Mouse (Mus musculus): ENCODE results near the gene Otulin. TPM values are rescaled to one million over a fixed set of nuclear protein-coding genes. Genes with fewer than 3 reads are reported as not detected.

Otulin gene
- total and polyA plus RNA-seq, 3 experiments, result 18.7 to 26.1 (median 24.6) TPM

GRCm38 (mm10) chr15:27500390-27500789, 130.1 kb downstream of the Otulin start:
- Histone ChIP-seq H3K27me3 (ENCODE audit: control insufficient read depth, insufficient read depth, low read length) (no peaks in the 10 kb centered on the region), H3K79me2 (replicated peaks; ENCODE audit: control insufficient read depth, insufficient read depth, low read length) (peaks cover 1% of the 10 kb centered on the region; the same call in 1 of the 2 replicates), H3K4me1 (ENCODE audit: control insufficient read depth, insufficient read depth, low read length) (peaks cover 17% of the 10 kb centered on the region), H3K36me3 (ENCODE audit: control insufficient read depth, insufficient read depth, low read length) (peaks cover 3% of the 10 kb centered on the region), H3K9ac (ENCODE audit: low read depth, low read length) (no peak overlapping the region), H3K27ac (no peak overlapping the region), H3K4me3 (no peak overlapping the region)
- intact Hi-C loops (cut with DNase I), result loop anchor here (5.0 kb wide), 1 partner anchor 37 kb away; no protein-coding TSS in a partner anchor
- no peak for TF ChIP-seq EP300 (IDR thresholded peaks at IDR 0.05; ENCODE audit: insufficient read depth, low read depth, low read length)
- 82% methylated on average over 15 of the region's 15 CpGs for WGBS
- no peak for DNase-seq

- intact Hi-C loops (cut with DNase I), result no loop called here
- Histone ChIP-seq H3K36me3 (ENCODE audit: control insufficient read depth, insufficient read depth, low read length) (peaks cover 6% of the 10 kb centered on the region), H3K9ac (ENCODE audit: low read depth, low read length) (no peak overlapping the region), H3K4me3 (no peak overlapping the region), H3K4me1 (ENCODE audit: control insufficient read depth, insufficient read depth, low read length) (peaks cover 15% of the 10 kb centered on the region), H3K27ac (no peak overlapping the region), H3K79me2 (replicated peaks; ENCODE audit: control insufficient read depth, insufficient read depth, low read length) (peaks cover 1% of the 10 kb centered on the region; the same call in 1 of the 2 replicates), H3K27me3 (ENCODE audit: control insufficient read depth, insufficient read depth, low read length) (no peaks in the 10 kb centered on the region)
- 78% methylated on average over 5 of the region's 5 CpGs for WGBS
- no peak for DNase-seq
- TF ChIP-seq CTCF (IDR thresholded peaks at IDR 0.05) (no peak), EP300 (IDR thresholded peaks at IDR 0.05; ENCODE audit: insufficient read depth, low read depth, low read length) (no peak), POLR2A (IDR thresholded peaks at IDR 0.05; ENCODE audit: insufficient read depth, low read depth, low read length) (no peak)
These were observed 132.4 kb downstream of the Otulin start for GRCm38 (mm10) chr15:27498078-27498477.

- intact Hi-C loops (cut with DNase I), result no loop called here
- H3K79me2 ChIP-seq (replicated peaks; ENCODE audit: control insufficient read depth, insufficient read depth, low read length), result peaks cover 1% of the 10 kb centered on the region; the same call in 1 of the 2 replicates
- TF ChIP-seq EP300 (IDR thresholded peaks at IDR 0.05; ENCODE audit: insufficient read depth, low read depth, low read length) (no peak), POLR2A (IDR thresholded peaks at IDR 0.05; ENCODE audit: insufficient read depth, low read depth, low read length) (no peak), CTCF (IDR thresholded peaks at IDR 0.05) (no peak)
- DNase-seq, result no peak
- peaks cover 6% of the 10 kb centered on the region for H3K36me3 ChIP-seq (ENCODE audit: control insufficient read depth, insufficient read depth, low read length)
- H3K4me3 ChIP-seq, result no peak overlapping the region
- WGBS, result 67% methylated on average over 7 of the region's 7 CpGs
- no peak overlapping the region for H3K9ac ChIP-seq (ENCODE audit: low read depth, low read length)
- no peak overlapping the region for H3K27ac ChIP-seq
- no peaks in the 10 kb centered on the region for H3K27me3 ChIP-seq (ENCODE audit: control insufficient read depth, insufficient read depth, low read length)
- peaks cover 14% of the 10 kb centered on the region for H3K4me1 ChIP-seq (ENCODE audit: control insufficient read depth, insufficient read depth, low read length)
These were observed 133.0 kb downstream of the Otulin start for GRCm38 (mm10) chr15:27497300-27497997.

- no peak overlapping the region for H3K9ac ChIP-seq (ENCODE audit: low read depth, low read length)
- H3K4me1 ChIP-seq (ENCODE audit: control insufficient read depth, insufficient read depth, low read length), result peaks cover 15% of the 10 kb centered on the region
- H3K36me3 ChIP-seq (ENCODE audit: control insufficient read depth, insufficient read depth, low read length), result peaks cover 6% of the 10 kb centered on the region; the same call in 1 of the 2 replicates
- intact Hi-C loops (cut with DNase I), result no loop called here
- 63% methylated on average over 11 of the region's 11 CpGs for WGBS
- H3K4me3 ChIP-seq, result no peak overlapping the region
- no peak overlapping the region for H3K27ac ChIP-seq
- peak in 1 of 2 experiments; percentile 19 for DNase-seq
- no peaks in the 10 kb centered on the region for H3K27me3 ChIP-seq (ENCODE audit: control insufficient read depth, insufficient read depth, low read length)
- TF ChIP-seq EP300 (IDR thresholded peaks at IDR 0.05; ENCODE audit: insufficient read depth, low read depth, low read length) (no peak), POLR2A (IDR thresholded peaks at IDR 0.05; ENCODE audit: insufficient read depth, low read depth, low read length) (no peak), CTCF (IDR thresholded peaks at IDR 0.05) (no peak)
- H3K79me2 ChIP-seq (replicated peaks; ENCODE audit: control insufficient read depth, insufficient read depth, low read length), result 0 out of 2 replicates have a peak, but pooled peaks cover 1% of the 10 kb centered on the region
These were observed 133.7 kb downstream of the Otulin start for GRCm38 (mm10) chr15:27496596-27497299.

- WGBS, result 54% methylated on average over 5 of the region's 5 CpGs
- no peak overlapping the region for H3K9ac ChIP-seq (ENCODE audit: low read depth, low read length)
- H3K36me3 ChIP-seq (ENCODE audit: control insufficient read depth, insufficient read depth, low read length), result peaks cover 6% of the 10 kb centered on the region; the same call in 1 of the 2 replicates
- peaks cover 15% of the 10 kb centered on the region for H3K4me1 ChIP-seq (ENCODE audit: control insufficient read depth, insufficient read depth, low read length)
- DNase-seq, result peak in 1 of 2 experiments; percentile 17
- H3K79me2 ChIP-seq (replicated peaks; ENCODE audit: control insufficient read depth, insufficient read depth, low read length), result 0 out of 2 replicates have a peak, but pooled peaks cover 1% of the 10 kb centered on the region
- no peak overlapping the region for H3K4me3 ChIP-seq
- intact Hi-C loops (cut with DNase I), result no loop called here
- no peaks in the 10 kb centered on the region for H3K27me3 ChIP-seq (ENCODE audit: control insufficient read depth, insufficient read depth, low read length)
- H3K27ac ChIP-seq, result peak overlapping the region; percentile 13; the same call in 1 of the 2 replicates
- TF ChIP-seq CTCF (IDR thresholded peaks at IDR 0.05) (no peak), POLR2A (IDR thresholded peaks at IDR 0.05; ENCODE audit: insufficient read depth, low read depth, low read length) (no peak), EP300 (IDR thresholded peaks at IDR 0.05; ENCODE audit: insufficient read depth, low read depth, low read length) (no peak)
These were observed 134.5 kb downstream of the Otulin start for GRCm38 (mm10) chr15:27495981-27496401.

All from heart, adult 2 months (tissue).